Mouse (Mus musculus) CH12.LX (cell line): ENCODE data around the gene Prima1.

ENCODE experiments used
- CTCF ChIP-seq, 2 experiments: IDR thresholded peaks in 1 of 2; conservative IDR thresholded peaks in 1 of 2; 2 replicates each; pipeline ENCODE4 v1.5.1; 2011 to 2012; ENCODE audit warnings: low read depth in 2 of 2, low read length in 2 of 2, improper control_type of control experiment in 1 of 2, inconsistent platforms in 1 of 2, mild to moderate bottlenecking in 1 of 2, moderate library complexity in 1 of 2
- EP300 ChIP-seq: IDR thresholded peaks from 2 replicates; pipeline ENCODE4 v1.6.1; 2011; ENCODE audit warnings: low read length, improper control_type of control experiment

GRCm38 (mm10) chr12:103272176-103272575, 30.2 kb upstream of the Prima1 start:
- no peak for TF ChIP-seq EP300
- no peak for TF ChIP-seq CTCF (conservative IDR thresholded peaks at IDR 0.05 in 1 of 2, IDR thresholded peaks at IDR 0.05 in 1 of 2; ENCODE audit: low read depth in 2 of 2, low read length in 2 of 2)
